Mouse (Mus musculus): ENCODE measurements at regions not wholly inside any gene's neighbourhood (a gene's known extent, or its start where the extent isn't known, plus 50 kb on each side); places are given as distances from the start of the nearest gene placed in this dataset.

DNA sequence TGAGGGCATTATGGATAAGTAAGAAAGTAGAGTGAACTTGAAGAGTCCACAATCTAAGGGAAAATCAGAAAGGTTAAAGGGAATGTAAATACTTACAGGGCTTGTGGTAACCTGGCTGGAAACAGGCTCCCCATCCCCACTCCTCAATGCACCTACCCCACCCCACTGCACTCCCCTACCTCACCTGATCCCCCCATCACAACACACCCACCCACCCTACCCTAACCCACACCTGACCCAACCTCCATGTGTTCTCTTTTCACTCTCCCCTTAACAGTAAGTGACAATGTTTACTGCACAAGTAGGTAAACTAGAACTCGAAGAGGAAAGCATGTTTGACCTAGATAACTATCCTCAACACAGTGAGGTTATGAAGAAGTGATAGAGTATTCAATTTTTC, 247.9 kb upstream of the Zc3h15 start:
- no peak for DNase-seq (ENCODE audit: low spot score)

- peak; percentile 5 for DNase-seq (ENCODE audit: low spot score)
These were observed 247.2 kb upstream of the Zc3h15 start for GRCm38 (mm10) chr2:83396820-83397609.

DNA sequence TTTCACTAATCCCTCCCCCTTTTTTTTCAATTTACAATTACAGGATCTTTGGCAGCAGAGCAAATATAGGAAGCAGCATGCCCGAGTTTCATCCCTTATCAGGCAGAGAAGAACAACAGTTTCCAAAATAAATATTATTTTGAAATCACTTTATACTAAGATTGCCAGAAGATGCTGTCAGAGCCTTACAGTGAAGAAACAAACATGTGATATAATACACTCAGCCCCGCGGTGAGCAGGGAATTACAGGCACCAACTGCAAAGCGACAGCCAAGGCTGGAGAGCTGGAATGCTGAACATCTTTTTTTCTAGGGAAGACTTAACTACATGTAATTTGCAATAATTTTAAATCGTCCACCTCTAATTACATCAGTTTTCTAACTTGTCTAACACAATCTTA, 201.5 kb upstream of the Zc3h15 start:
- no peak for DNase-seq (ENCODE audit: low spot score)

DNA sequence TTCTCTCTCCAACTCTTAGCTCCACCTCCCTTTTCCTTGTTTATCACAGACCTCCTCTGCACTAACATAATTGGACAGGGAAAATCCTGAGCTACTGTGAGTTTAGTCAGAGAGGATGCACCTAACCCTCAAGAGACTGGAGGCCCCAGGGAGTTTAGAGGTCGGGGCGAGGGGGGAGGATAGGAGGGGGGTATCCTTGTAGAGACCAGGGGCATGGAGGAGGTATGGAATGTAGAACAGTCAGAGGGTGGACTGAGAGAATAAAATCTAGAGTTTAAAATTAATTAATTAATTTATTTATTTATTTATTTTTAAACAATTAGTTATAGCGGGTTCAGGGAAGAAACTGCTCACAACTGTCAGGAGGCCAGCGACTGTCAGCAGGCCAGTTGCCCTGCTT, 192.9 kb upstream of the Zc3h15 start:
- no peak for DNase-seq (ENCODE audit: low spot score)

Data from embryo, embryonic 10 days (tissue).